Mouse (Mus musculus): ENCODE data around the gene Enox2. TPM values are rescaled to one million over a fixed set of nuclear protein-coding genes. Genes with fewer than 3 reads are reported as not detected.
"Not testable (repeated sequence)": the region's sequence is repeated elsewhere in the genome, so short reads cannot be mapped to it uniquely, and the experiment has no call there.

Enox2 gene
- polyA plus RNA-seq (2012; rRNA removed) = 10.1 and 10.6 TPM in 2 replicates

DNA sequence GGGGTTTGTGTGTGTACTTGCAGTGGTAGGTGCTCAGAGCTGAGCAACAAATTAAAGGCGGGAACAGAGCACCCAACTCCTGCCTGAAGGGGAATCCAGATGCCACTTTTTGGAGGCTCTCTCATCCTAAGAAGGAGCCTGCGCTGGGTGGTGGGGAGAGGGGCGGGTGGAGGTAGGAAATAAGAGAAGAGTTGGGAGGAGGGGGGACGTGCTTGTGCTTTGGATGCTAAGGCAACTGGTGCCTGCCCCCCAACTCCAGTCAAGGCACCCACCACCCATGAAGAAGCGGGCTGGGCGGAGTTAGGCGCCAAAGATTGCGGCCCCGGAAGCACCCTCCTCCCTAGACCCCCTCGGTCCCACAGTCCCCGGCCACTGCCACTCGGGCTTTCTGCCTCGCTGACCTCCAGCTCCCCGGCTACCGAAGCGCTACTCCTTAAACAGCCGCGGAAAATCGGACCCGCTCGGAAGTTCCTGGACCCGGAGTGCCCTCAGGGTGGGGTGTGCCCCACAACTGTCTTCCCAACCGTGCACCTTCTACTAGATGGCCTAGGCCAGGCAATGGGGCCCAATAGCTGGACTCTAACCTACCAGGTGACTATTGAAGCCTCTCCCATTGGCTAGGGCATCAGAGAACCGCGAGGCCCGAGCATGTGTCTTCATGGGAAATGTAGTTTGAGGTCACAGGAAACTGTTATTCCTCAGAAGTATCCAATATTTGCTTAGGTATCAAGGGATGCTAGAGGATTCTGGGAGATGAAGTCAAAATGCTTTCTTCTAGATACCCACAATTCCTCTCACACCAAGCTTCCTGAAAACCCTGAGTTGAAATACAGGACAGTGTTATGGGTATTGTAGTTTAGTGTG, at the start of gene Enox2:
TSS of gene Enox2 (minus strand) at position 560 of the 864 bp plus-strand sequence.
- DNase-seq (ENCODE audit: extremely low spot score in 1 of 2, low spot score in 1 of 2) = peak; percentile 86 to 91

DNA sequence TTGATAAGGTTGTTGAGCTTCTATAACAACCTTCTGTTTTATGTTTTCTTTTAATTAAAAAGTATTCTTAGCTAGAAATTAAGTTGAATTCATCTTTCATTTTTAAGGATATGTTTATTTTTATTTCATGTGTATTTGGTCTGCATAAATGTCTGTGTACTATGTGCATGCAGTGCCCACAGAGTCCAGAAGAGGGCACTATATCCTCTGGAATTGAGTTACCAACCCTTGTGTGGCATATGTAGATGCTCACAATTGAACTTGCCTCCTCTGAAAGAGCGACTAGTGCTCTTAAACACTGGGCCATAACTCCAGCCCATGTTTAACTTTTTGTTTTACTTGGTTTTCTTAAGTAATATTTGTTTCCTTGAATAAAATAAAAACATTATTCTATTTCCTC, 21.4 kb upstream of the Enox2 start:
- DNase-seq (ENCODE audit: extremely low spot score in 1 of 2, low spot score in 1 of 2) = peak in 1 of 2 experiments; percentile 12

DNA sequence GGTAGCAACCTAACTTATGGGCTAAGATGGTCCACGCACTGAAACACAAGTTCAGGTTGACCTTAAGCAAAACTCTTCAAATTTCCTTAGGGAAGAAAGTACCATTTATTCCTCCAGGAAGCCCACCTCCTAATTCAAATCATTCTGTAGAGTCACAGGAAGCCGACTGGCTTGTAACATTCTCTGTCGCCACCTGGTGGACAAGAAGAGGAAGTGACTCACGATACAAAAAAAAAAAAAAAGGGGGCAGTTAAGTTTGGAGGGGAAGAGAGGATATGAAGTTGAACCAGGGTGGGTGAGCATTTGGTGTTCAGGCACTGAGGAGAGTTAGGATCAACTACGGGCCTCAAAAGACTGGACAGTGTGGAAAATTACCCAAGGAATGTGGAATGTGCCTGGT, 18.6 kb upstream of the Enox2 start:
- peak in 1 of 2 experiments; percentile 19 for DNase-seq (ENCODE audit: extremely low spot score in 1 of 2, low spot score in 1 of 2)

DNA sequence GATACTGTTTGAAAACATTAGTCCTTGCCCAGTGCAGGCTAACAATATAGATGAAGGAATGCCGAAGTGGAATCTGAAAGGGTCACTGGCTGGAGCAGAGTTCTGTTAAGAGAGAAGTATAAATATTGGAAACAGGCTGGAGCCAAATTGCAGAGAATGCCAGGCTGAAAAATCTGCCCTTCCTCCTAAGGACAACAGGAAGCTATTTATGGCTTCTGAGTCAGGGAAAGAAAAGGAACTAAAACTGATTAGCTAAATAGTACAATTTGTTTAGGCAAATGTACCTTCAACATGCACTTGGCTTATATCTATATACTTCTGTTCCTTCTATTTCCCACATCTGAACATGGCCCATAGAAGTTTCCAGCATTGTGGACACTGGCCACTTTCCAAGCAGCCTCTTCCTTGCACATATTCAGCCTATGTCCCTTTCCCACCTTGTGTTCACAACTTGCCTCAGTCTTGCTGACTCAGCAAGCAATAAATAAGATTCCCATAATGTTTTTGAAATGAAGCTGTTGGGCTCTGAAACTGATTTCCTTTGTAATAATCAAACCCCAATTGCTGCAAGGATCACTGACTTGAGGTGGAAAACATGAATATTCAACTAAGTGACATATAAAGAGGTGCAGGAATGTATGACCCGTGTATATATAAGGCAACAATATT, 8.0 kb downstream of the Enox2 start:
- no peak for DNase-seq (ENCODE audit: extremely low spot score in 1 of 2, low spot score in 1 of 2)

DNA sequence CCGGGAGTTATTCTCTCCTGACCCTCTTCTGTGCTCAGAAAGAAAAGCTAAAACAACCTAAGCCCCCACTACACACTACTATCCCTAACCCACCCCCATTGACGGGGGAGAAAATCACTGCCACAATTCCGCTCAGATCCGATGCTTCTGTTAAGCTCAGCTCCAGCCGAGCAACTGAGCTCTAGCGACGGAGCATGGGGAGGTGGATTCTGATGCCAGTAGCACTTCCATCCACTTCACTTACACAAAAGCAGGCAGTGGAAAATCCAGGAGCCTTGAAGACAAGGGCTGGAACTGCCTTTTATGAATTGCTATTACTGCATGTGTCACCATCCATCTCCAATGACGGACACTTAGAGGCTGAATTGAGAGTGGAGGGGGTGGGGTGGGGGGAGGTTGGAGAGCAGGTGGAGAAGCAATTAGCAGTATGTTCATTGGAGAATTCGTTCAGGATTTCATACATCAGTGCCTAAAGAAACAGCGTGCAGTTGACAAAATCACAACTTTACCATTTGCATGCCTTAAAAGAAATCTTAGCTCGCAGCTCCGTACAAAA, 14.5 kb downstream of the Enox2 start:
- peak; percentile 1 to 40 for DNase-seq (ENCODE audit: extremely low spot score in 1 of 2, low spot score in 1 of 2)

DNA sequence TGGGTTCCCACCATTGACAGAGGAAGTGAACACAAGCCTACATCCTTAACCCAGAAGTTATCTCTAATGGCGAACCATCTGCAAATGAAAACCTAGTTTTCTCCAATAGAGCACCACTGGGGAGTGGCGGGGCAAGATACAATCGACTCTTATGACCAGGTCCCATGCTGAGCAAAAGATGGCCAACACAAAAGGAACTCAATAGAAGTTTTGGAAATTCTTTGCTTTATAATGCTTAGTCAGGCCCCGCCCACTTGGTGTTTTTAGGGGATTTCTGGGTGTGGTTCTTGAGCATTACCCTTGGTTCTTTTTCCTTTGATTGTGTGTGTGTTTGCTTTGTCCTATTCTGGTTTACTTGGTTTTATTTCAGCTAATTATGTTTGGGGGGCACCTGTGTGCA, 37.2 kb downstream of the Enox2 start:
- DNase-seq (ENCODE audit: extremely low spot score in 1 of 2, low spot score in 1 of 2) = no peak

DNA sequence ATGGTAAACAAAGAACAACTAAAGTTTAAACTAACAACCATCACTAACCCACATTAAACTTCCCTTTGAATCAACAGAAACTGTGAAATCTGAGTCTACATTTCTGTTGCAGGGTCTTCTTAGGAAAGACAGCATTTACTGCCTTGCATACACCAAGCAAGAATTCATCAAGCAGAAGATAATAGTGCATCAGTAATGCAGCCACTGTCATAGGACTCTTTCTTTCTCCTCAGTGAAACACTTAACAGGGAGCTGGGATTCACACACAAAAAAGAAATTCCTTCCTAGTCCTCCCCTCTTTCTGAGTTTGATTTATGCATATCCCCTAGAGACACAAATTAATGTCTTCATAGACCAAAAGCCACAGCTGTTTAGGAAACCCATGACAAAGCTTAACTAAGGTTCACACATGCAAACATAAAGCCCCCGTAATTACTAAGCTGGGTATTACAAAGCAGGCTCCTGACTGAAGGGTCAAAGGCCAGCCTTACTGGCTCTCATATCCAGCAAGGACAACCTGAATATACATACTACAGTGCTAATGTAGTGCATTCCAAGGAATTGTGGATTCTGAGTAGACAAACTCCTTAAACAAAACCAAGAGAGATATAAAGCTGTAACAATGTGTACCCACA, 62.1 kb downstream of the Enox2 start:
- DNase-seq (ENCODE audit: extremely low spot score in 1 of 2, low spot score in 1 of 2) = no peak

DNA sequence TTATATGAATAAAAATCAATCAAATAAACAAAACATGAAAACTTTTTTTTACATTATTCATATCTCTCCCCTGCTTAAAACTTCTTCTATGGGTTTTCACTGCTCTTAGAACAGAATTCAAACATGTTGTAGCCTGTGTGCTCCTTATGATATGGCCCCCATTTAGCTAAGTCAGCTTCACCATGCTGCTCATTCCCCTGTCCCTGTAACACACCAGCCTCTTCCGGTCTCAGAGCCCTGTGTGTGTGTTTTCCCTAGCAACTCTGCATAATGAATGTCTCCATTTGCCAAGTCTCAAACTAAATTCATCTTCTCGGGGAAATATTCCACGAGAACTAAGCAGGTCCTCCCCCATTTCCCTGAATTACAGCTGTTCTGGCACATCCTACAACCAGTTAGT, 71.6 kb downstream of the Enox2 start:
- DNase-seq (ENCODE audit: extremely low spot score in 1 of 2, low spot score in 1 of 2) = no peak

DNA sequence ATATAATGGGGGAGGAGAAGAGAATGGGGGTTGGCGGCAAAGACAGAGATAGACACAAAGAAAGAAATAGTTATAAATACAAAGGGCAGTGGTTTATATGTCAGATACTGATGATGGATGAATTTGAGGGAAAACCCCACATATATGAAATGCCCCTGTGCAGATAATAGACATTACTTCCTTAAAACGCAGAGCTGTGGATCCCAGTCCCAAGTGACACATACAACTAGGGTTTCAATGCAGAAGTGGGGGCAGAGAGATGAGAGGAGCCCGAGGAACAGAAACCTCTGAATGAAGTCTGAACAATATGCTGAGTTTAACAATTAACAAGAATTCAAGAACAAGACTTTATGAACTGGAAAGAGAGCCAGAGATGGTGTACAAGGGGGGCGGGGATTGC, 91.7 kb downstream of the Enox2 start:
- no peak for DNase-seq (ENCODE audit: extremely low spot score in 1 of 2, low spot score in 1 of 2)

DNA sequence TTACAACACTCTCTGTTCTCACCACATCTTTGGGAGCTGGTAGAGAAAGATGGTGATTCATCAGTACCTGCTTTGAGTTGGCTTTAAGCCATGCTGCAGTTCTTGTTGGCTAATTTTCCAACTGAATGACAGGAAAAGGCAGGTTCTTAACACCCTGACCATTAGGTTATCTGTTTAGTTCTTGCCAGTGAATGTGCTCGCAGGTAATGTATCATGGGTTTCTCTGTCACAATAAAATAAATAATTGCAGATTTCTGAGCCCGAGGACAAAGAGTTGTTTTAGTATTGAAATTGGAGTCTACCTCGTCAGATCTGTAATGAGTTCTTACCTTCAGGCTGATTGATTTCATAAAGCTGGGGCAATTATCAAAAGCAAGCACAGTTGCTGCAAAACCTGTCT, 106.9 kb downstream of the Enox2 start:
- no peak for DNase-seq (ENCODE audit: extremely low spot score in 1 of 2, low spot score in 1 of 2)

DNA sequence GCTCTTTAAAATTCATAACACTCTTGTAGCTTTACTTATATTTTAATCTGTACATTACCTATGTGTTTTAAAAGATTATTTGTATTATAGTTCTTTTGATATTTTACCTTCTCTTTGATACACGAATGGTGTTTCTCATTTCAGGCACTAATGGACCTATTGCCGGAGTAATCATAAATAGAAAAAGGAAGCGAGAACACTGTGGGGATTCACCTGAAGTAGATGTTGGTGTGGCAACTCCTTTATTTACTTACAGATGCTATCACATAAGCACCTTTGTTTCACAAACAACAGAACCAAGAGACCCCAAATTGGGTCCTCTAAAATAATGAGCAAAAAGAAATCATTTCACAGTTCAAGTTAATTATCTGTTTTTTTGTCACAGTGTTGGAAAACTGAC, 109.4 kb downstream of the Enox2 start:
- no peak for DNase-seq (ENCODE audit: extremely low spot score in 1 of 2, low spot score in 1 of 2)

DNA sequence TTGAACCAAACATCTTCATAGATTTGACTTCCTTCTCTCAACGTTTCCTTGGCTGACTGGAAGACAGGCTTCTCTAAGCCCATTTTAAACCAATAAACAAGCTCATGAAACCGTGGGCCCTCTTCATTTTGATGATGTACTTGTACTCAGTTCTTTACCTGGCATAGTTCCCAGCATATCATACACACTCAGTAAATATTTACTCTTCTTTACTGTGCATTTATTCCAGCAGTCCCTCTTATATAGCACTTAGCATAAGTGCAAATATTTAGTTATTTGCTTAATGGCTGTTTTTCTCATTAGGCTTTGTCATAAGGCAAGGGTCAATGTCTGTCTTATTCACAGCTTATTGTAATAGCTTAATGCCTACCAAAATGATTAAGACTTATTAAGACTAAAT, 133.8 kb downstream of the Enox2 start:
- DNase-seq (ENCODE audit: extremely low spot score in 1 of 2, low spot score in 1 of 2) = no peak

DNA sequence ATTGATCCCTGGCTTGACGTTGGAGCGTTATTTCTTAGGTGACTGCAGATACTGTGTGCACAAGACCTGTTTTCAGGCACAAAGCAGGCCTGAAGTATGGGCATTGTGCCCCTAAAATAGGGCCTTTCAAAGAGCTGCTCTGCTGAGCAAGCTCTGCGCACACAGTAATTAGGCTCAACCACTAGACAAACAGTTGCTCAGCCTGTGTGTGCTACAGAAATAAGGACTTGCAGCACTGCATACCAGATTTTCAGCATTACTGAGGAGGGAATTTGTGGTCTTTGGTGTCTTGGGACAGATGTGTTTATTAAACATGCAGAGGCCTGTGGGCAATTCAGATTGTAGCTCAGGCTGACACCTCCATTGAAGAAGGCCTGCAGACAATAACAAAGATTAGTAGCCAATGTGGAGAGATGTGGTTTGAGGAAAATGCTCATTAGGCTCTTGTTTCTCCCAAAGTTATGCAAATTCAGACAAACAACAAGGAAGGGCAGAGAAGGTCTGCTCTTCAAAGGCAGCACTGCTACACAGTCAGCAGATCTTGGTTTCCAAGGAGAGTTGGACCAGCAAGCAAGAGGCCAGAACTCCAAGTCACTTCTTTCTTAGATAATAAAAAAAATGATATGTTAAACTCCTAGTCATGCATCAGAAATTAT, 163.2 kb downstream of the Enox2 start:
- DNase-seq (ENCODE audit: extremely low spot score in 1 of 2, low spot score in 1 of 2) = no peak

DNA sequence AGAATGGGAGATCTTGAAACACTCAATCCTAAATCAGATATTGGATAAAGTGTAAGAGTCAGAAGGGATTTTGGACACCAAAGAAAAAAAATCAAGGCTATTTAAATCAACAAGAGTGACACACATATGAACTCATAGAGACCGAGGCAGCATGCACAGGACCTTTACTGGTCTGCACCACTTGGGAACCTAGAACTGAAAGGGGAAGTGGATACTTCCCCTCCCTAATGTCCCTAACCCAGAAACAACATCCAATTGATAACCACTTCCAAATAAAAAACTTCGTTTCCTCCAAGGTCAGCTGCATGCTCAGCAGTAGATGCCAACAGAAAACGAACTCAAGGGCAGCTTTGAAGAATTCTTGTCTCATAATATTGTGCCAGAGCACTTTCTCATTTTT, 171.6 kb downstream of the Enox2 start:
- DNase-seq (ENCODE audit: extremely low spot score in 1 of 2, low spot score in 1 of 2) = no peak

DNA sequence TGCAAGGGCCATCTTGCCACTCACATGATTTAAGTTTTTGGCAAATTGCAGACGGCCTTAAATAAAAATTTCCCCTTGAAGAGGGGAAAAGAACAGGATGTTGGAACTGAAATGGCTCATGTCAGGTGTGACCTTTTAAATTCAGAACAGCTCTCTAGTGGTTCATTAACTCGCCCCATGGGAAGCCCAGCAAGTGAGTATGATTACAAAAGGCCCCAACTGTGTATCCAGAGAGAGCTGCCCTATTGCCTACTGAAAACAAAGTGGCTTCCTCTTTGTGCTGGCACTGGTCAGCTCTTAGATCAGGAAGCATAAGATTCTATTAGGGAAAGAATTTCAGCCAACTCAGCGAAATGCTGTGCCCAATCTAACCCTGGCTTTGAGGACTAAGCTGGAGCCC, 175.6 kb downstream of the Enox2 start:
- no peak for DNase-seq (ENCODE audit: extremely low spot score in 1 of 2, low spot score in 1 of 2)

DNA sequence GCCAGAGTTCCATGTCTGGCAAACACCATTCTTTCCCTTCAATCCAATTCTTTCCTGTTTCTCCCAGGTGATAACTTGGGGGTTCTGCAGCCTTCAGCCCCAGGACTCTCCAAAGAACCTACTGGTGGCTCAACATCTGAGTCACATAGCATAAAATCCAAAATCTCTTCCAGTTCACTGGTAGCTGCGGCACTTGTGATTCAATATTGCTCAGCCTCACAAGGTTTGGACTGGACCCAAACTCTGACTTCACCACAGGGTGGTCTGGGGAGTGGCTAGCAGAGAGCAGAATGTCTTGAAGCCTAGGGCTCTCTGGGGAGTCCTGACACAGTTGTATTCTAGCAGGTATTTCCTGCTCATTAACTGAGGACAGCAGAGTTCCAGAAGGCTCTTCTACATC, 187.5 kb downstream of the Enox2 start:
- DNase-seq (ENCODE audit: extremely low spot score in 1 of 2, low spot score in 1 of 2) = not testable (repeated sequence)

DNA sequence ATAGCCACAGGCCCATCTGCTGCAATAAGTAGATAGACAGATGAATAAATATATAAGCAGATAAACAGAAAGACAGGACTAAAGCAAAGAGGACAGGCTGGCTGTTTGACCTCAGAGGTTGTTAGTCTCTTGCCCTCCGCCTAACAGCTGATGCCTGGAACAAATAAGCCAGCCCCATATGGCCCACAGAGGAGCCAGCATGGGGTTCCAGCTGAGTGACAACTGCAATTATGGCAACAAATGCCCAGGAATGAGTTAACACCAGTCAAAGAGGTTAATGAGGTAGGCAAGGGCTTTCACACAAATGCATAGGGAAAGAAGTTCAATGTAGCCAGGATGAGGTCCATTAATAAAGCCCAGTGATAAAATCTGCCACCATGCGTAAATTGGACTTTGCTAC, 191.8 kb downstream of the Enox2 start:
- no peak for DNase-seq (ENCODE audit: extremely low spot score in 1 of 2, low spot score in 1 of 2)

DNA sequence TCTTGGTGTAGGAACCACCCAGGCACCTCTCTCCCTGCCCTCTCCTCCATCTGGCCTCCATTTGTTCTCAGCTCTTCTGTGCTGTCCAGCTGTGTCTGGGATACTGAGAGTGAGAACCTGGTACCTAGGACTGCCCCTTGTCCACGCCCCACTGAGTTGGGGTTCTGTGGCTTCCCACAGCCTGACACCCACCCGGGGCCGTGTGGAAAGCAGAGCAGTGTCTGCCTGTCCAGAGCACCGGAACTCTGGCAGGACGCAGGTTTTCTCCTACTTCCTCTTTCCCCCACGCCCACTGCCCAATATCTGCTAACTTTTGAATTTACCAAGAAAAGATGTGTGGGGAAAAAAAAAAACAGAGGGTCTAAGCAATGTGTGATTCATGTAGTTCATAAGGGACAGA, 213.0 kb downstream of the Enox2 start:
- no peak for DNase-seq (ENCODE audit: extremely low spot score in 1 of 2, low spot score in 1 of 2)

DNA sequence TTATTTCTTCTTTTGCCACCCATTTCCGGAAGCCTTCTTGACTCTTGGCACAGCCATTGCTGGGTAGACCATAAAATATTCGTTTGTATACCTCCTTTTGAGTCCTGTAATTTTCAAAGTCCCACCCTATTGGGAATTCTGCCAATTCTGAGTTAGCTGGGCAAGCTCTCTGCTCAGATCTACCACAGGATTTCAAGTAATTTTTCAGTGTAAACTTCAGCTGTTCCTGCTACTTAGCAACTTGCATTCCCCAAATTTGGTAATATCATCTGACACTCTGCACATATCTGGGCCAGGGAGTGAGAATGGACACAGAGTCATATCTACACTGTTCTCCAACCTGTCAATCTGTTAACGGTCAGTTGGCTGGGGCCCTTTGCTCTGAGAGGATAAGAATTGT, 214.5 kb downstream of the Enox2 start:
- DNase-seq (ENCODE audit: extremely low spot score in 1 of 2, low spot score in 1 of 2) = no peak

DNA sequence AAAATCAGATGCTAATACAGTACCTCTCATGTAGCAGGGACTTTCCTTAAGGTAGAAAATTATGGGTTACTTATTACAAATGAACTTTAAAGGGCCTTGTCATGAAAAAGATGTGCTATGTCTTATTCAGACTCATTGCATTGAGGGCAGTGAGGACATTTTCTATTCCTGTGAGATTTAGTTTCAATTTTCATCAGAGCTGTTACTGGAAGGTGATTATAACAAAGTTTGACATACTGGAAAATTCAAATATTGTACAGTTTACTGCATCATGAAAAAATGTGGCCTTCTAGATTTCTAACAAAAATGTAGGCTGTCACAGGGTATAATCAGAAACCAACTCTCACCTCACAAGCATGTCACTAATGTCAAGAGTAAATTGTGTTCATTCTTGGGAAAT, 242.9 kb downstream of the Enox2 start:
- no peak for DNase-seq (ENCODE audit: extremely low spot score in 1 of 2, low spot score in 1 of 2)

DNA sequence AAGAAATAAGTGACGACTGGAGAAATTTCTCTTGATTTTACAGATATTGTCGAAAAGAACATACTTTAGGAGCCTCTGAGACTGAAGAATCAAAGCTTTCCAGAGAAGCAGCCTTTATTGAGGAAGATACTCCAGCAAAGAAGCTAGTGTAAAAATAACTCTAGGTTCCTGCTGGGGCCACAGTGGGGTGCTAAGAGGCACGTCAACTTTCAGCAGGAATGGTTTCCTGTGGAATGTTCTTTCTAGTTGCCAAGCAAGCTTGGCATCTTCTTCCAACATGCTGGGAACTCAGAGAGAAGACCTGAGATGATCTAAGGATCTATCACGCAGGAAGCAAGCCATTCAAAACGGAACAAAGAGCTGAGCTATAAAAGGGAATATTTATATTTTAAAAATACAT, 278.3 kb downstream of the Enox2 start:
- DNase-seq (ENCODE audit: extremely low spot score in 1 of 2, low spot score in 1 of 2) = no peak
